Mouse (Mus musculus) ovary, adult 18-20 months (tissue): ENCODE data around the gene Hist1h2bm.
"Not testable (repeated sequence)": the region's sequence is repeated elsewhere in the genome, so short reads cannot be mapped to it uniquely, and the experiment has no call there.

Experiments used
- DNase-seq: peaks from one replicate; pipeline ENCODE4 v3.0.0; 2022; ENCODE audit warnings: low spot score, mixed read lengths

Hist1h2bm gene

DNA sequence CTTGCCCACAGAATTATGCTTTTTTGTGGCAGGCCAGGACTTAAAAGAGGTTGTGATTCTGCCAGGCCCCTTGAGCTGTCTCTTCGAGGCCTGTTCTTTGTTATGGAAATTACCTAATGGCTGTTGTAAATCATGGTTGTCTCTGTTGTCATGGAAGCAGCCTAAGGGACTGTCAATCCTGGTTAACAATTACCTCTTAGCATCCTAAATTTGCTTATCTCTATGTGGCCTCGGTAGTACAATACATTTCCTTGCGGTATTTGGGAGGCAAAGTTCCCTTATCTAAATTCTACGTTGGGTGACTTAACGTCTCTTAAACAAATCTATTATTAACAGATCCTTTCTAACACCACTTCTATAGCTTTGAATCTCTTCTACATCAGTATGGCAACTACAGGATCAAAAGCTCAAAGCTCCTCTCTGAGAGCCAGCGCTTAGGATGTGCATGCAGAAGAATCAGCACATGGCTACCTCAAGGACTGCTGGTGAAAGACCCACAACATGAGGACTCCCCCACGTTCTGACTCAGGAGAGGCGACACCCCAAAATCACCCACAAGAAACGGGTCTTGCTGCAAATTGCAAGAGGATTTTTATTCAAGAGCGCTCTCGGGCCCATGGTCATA is 6.2 kb downstream of the Hist1h2bm start:
- DNase-seq = no peak

DNA sequence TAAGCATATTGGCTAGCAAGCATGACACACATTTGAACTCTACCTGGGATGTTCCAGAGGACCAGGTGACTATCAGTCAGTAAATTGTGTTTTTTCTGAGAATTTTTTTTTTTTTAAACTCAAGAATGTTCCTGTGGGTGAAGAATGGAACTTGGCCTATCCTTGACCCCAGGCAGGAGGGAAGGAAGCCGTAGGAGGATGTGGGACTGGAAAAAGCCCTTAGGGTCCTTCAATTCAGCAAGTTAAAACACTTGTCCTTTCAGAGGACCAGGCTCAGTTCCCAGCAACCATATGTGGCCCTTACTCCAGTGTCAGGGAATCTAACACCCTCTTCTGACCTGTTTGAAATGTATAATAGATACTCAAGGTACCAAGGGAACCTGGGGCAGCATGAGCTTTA is 7.7 kb downstream of the Hist1h2bm start:
- DNase-seq = no peak

DNA sequence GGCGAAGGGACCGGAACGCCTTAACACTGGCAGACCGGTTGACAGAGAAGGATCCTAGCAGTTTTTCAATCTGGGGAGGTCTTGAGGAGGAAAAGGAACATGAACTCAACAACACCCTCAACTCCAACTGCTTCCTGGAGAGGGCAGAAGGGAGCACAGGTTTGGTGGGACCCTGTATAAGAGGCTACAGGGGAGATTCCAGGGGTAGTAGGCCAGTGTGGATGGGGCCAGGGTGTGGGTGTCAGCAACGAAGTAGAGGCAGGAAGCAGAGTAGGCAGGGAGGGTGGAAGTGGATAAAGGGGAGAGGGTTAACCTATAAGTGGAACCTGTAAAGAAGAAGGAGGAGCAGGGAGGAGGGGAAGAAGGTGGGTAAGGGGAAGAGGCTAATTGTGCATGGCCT is 11.6 kb downstream of the Hist1h2bm start:
- DNase-seq = no peak

DNA sequence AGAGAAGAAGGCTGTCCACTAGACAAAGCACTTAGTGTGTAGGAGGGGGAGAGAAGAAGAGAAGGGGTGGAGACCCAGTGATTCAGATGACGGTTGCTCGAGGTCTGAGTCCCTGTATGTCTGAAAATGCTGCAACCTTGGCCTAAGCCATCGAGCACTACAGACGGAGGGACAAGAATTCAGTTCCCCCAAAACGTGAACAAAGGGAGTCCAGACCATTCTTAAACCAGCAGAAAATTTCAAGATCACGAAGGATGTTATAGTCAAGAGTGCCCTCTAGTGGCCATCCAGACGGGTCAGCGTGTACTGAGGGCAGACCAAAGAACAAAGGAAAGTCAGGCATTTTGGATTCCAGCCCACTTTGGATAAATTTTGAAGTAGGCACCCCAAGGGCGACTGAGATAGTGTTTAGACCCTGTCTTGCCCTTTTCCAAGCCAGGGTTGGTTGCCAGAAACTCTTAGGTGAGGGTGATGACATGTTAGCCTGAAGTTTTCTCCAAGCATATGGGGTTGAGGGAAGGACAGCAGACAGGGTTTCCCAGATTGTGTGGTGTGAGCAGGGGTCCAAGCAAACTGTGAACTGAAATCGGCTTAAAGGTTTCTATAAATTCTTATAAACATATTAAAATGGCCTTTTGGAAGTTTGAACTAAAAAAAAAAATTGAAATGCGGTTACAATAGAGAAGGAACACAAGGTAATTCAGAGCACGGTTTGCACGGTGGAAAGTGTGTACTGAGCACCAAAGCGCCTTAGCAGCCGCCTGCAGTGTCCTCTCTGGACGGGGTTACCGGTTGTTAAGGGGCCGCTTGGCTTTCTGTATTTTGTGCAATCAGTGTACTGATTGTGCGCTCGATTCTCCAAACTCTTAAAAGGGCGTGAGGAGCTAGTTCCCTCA is 12.4 kb downstream of the Hist1h2bm start:
- peak; percentile 52 for DNase-seq

DNA sequence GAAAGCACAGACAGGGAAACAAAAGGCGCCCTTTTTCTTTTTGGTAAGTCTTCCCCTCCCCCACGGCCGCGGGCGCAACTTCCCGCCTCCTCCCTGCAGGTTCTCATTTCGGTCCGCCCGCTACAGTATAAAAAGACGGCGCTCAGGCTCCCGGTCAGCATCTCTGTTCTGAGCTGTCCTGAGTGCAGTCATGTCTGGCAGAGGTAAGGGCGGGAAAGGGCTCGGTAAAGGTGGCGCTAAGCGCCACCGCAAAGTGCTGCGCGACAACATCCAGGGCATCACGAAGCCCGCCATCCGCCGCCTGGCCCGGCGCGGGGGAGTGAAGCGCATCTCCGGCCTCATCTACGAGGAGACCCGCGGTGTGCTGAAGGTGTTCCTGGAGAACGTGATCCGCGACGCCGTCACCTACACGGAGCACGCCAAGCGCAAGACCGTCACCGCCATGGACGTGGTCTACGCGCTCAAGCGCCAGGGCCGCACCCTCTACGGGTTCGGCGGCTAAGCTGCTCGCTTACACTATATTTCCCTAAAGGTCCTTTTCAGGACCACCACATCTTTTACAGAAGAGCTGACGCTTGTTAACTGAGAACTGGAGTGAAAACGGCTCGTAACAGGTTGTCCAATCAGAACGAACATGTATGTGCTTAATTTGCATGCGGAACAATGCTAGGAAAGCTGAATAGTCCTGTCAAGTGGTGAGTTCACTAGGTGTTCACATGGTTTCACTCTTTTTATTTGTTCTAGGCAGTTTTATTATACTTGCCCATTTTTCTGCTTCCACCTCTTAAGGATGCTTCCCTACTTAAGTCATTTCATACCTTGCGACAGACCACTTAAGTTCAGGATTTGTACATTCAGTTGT is 13.3 kb downstream of the Hist1h2bm start, which contains the start of gene Hist1h4j:
Gene Hist1h4j (plus strand): TSS at position 159 of the 862 bp plus-strand sequence.
- peak; percentile 67 for DNase-seq

DNA sequence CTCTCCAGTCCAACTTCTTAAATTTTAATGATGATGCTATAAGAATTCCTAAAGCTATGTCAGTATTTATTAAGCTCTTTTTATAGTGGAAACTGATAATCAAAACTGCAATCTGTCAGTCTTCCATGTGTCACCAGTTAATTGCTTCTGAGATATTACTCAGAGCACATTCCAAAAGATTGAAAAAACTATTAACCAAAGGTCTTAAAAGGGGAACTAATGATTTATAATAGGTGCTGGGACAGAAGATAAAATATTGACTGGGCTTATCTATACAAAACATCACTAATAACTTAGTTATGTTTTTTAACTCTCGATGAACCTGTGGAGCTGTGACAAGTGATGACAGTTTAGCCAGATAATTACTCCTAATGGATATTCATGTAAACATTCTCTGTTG is 23.2 kb downstream of the Hist1h2bm start:
- no peak for DNase-seq

DNA sequence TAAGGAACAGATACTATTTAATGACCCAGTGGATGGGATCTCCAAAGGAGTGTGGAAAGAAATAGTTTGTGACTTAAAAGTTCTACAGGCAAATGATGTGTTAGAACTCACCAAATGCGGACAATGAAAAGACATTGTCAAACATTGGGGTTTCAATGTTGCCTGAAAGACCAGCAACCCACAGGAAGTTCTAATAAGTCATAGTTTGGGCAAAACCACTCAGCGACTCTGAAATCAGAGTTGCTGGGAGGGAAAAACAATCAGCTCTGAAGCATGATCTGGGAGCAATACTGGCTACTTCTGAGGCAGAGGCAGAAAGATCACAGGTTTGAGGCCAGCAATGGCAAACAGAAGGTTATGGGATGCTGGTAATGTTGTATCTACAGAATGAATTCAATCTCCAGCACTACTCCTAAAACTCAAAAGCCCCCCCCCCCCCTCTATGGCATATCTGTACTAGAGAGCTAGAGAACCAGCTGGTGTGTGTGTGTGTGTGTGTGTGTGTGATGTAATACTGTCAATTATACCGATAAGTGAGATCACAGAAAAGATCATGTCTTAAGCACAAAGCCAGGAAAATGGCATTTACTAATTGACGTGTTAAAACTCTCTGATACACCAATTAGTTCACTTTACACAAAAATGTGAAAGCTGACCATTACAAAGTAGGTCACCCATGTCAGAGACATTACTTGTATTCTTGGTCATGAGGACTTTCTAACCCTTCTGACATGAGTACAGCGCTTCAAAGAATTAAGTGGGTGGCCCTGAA is 27.7 kb downstream of the Hist1h2bm start:
- no peak for DNase-seq

DNA sequence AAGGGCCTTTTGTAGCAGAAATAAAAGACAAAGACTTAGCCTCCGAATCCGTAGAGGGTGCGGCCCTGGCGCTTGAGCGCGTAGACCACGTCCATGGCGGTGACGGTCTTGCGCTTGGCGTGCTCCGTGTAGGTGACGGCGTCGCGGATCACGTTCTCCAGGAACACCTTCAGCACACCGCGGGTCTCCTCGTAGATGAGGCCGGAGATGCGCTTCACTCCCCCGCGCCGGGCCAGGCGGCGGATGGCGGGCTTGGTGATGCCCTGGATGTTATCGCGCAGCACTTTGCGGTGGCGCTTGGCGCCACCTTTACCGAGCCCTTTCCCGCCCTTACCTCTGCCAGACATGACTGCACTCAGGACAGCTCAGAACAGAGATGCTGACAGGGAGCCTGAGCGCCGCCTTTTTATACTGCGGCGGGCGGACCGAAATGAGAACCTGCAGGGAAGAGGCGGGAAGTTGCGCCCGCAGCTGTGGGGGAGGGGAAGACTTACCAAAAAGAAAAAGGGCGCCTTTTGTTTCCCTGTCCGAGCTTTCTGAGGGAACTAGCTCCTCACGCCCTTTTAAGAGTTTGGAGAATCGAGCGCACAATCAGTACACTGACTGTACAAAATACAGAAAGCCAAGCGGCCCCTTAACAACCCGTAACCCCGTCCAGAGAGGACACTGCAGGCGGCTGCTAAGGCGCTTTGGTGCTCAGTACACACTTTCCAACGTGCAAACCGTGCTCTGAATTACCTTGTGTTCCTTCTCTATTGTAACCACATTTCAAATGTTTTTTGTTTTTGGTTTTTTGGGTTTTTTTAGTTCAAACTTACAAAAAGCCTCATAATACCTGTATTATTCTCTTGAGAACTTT is 28.5 kb downstream of the Hist1h2bm start, which contains the start of gene Hist1h4k:
Gene Hist1h4k (minus strand): TSS at position 347 of the 859 bp plus-strand sequence.
- DNase-seq = peak; percentile 85

DNA sequence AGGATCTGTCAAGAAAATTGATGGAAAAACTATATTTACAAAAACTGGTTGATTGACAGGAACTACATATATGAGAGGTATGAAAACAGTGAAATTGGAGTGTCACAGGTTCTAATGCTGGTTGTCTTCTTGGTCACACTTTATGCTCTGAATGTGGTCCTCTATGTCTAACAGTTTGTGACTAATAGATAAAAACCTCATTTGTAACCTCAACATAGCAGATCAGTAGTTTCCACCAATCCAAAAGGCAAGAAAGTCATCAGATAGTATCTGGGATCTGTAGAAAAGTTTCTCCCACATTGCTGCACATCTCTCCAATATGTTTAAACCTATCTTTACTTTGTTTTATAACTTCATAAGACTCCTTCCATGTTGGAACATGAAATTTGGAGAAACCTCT is 29.6 kb downstream of the Hist1h2bm start:
- no peak for DNase-seq

DNA sequence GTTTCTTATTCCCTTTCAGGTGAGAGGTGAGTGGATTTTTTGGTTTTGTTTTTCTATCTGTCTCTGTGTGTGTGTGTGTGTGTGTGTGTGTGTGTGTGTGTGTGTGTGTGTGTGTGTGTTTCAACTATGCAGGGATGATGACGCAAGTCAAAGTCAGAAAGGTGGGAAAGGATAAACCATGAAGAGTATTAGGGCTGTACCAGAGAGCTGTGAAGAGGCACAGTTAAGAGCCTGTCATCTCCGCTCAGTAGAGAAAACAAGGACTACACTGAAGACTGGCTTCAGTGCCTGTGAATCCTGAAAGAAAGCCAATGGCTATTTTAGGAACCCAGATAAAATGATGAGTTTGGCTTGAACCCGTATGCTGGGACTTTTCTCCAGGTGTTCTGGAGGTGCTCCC is 30.0 kb downstream of the Hist1h2bm start:
- DNase-seq = no peak

DNA sequence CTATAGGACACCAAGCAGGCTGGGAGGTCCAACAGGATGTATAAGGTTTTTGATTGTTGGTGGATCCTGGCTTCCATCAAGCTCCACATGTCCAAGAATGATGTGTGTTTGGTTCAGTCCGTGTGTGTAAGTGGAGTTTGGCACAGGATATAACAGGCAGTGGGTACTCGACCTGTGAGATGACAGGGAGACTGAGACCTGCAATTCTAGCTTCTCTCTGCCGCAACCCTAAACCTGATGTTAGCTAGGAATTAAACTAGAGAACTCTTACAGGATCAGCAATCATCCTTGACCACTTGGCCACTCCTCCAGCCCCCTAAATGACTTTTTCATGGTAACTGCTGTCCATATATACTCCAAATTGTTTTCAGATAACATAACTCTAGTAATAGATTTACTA is 30.5 kb downstream of the Hist1h2bm start:
- DNase-seq = no peak

DNA sequence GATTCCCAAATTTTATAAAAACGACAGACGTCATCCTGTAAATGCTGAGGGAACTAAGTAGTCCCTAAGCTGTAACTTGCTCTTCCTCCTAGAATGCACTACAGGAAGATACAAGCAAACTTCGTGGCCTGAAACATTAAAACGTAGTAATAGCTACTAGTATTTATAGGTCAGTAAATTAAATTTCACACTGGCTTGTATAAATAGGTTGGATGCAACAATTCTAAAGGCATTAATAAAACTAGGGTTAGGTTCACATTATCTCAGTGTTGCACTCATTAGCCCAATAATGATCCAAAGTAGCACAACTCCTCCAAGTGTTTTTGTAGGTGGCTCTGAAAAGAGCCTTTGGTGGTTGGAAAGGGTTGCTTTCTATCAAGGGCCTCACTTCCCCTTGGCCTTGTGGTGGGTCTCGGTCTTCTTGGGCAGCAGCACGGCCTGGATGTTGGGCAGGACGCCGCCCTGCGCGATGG is 31.2 kb downstream of the Hist1h2bm start:
- no peak for DNase-seq

DNA sequence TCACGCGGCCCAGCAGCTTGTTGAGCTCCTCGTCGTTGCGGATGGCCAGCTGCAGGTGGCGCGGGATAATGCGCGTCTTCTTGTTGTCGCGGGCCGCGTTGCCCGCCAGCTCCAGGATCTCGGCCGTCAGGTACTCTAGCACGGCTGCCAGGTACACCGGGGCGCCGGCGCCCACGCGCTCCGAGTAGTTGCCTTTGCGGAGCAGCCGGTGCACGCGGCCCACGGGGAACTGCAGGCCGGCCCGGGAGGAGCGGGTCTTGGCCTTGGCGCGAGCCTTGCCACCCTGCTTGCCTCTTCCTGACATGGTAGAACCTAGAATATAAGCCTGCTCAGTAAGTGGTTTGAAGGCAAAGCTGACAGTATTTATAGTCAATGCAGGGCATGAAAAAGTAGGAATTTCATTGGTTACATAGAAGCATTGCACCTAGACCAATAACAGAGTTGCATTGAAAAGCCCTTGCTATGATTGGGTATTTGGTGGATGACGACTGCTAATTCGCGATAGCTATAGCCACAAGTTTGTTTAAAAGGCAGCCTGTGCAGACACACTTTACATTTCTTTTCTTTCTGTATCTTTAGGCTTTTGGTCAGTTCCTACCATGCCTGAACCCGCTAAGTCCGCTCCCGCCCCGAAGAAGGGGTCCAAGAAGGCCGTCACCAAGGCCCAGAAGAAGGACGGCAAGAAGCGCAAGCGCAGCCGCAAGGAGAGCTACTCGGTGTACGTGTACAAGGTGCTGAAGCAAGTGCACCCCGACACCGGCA is 31.9 kb downstream of the Hist1h2bm start, which contains the start of the genes Hist1h2ak and Hist1h2bn:
Gene Hist1h2ak (minus strand): TSS at position 304 of the 762 bp plus-strand sequence.
Gene Hist1h2bn (plus strand): TSS at position 600 of the 762 bp plus-strand sequence.
- DNase-seq = peak; percentile 69

DNA sequence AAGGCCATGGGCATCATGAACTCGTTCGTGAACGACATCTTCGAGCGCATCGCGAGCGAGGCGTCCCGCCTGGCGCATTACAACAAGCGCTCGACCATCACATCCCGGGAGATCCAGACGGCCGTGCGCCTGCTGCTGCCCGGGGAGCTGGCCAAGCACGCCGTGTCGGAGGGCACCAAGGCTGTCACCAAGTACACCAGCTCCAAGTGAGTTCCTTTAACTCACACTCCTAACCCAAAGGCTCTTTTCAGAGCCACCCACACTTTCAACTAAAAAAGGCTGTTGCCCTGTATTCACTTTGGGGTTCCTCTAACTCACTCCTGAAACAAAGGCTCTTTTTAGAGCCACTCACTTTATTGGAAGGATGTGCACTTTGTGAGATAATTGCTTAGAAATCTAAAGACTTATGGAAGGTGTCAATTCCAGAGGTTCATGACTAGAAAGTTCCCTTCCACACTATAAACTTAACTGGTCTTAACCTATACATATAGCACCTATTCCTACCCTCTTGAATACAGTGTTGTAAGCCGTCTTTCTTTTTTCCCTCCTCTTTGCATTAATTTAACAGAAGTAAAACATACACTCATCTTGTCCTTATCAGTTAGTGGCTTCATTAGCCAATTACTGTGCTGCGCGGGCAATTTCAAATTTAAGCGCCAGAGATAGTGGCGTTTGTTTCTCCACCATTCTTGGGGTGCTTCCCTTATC is 32.6 kb downstream of the Hist1h2bm start:
- DNase-seq = not testable (repeated sequence)

DNA sequence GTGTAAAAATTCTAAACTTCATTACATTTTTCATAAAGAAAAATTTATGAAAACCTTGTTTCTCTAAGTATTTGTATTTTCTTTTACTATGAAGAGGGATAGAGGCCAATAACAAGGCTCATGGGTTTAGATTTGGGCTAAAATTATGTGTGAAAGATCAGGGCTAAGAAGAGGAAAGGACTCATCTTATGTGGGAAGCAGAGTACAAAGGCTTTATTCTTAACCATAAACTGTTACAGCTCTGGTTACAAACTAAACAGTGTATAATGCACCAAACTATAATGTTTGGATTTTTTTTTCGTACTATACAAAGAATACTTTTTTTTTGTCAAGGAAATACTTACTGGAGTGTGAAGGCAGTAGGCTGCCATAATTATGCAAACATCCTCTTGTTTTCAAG is 33.9 kb downstream of the Hist1h2bm start:
- no peak for DNase-seq
